33 mouse cellular contexts compared by ENCODE assay signal in genomic region chr10:123707026-123707425, GRCm38 (mm10).
"Had no signal": no experiment of that assay in that cellular context is flagged by ENCODE, and none has a peak within 500 bp of the region (broad histone marks: within the 10 kb centered on the region; RNA-seq: fewer than 3 reads in every experiment).

No protein-coding gene starts in this region.

- H3K27me3 ChIP-seq: limb, embryonic 12.5 days; limb, embryonic 13.5 days; limb, embryonic 15.5 days; liver, embryonic 12.5 days; liver, embryonic 13.5 days; liver, embryonic 15.5 days; lung, embryonic 15.5 days; megakaryocyte, embryonic 14.5 days; midbrain, embryonic 12.5 days; midbrain, embryonic 13.5 days; midbrain, embryonic 15.5 days; neural tube, embryonic 12.5 days; neural tube, embryonic 13.5 days had no signal

- H3K36me3 ChIP-seq: limb, embryonic 10.5 days; limb, embryonic 12.5 days; limb, embryonic 13.5 days; limb, embryonic 15.5 days; liver, embryonic 12.5 days; liver, embryonic 13.5 days; liver, embryonic 15.5 days; lung, embryonic 15.5 days; midbrain, embryonic 10.5 days; midbrain, embryonic 12.5 days; midbrain, embryonic 13.5 days; midbrain, embryonic 15.5 days; neural tube, embryonic 12.5 days; neural tube, embryonic 13.5 days had no signal

- H3K27ac ChIP-seq: limb, embryonic 10.5 days; limb, embryonic 12.5 days; limb, embryonic 13.5 days; limb, embryonic 15.5 days; liver, embryonic 12.5 days; liver, embryonic 13.5 days; liver, embryonic 14.5 days; liver, embryonic 15.5 days; lung, embryonic 15.5 days; macrophage; midbrain, embryonic 10.5 days; midbrain, embryonic 12.5 days; midbrain, embryonic 13.5 days; midbrain, embryonic 15.5 days; neural tube, embryonic 12.5 days; neural tube, embryonic 13.5 days had no signal

- H3K4me3 ChIP-seq: limb, embryonic 10.5 days; limb, embryonic 12.5 days; limb, embryonic 13.5 days; limb, embryonic 15.5 days; liver, embryonic 12.5 days; liver, embryonic 13.5 days; liver, embryonic 15.5 days; lung, embryonic 15.5 days; megakaryocyte, embryonic 14.5 days; midbrain, embryonic 10.5 days; midbrain, embryonic 12.5 days; midbrain, embryonic 13.5 days; midbrain, embryonic 15.5 days; myocyte; neural tube, embryonic 12.5 days; neural tube, embryonic 13.5 days had no signal

- H3K4me2 ChIP-seq: limb, embryonic 12.5 days; limb, embryonic 13.5 days; limb, embryonic 15.5 days; liver, embryonic 11.5 days; liver, embryonic 12.5 days; liver, embryonic 13.5 days; liver, embryonic 15.5 days; lung, embryonic 14.5 days; lung, embryonic 15.5 days; midbrain, embryonic 11.5 days; midbrain, embryonic 12.5 days; midbrain, embryonic 13.5 days; midbrain, embryonic 15.5 days; neural tube, embryonic 12.5 days; neural tube, embryonic 13.5 days had no signal

- H3K4me1 ChIP-seq: limb, embryonic 10.5 days; limb, embryonic 12.5 days; limb, embryonic 15.5 days; liver, embryonic 12.5 days; liver, embryonic 13.5 days; liver, embryonic 15.5 days; lung, embryonic 15.5 days; megakaryocyte, embryonic 14.5 days; midbrain, embryonic 10.5 days; midbrain, embryonic 12.5 days; midbrain, embryonic 13.5 days; midbrain, embryonic 15.5 days; neural tube, embryonic 13.5 days had no signal

- H3K9ac ChIP-seq: limb, embryonic 12.5 days; limb, embryonic 13.5 days; limb, embryonic 15.5 days; liver, embryonic 12.5 days; liver, embryonic 13.5 days; liver, embryonic 14.5 days; liver, embryonic 15.5 days; liver, postnatal 0 days; lung, embryonic 14.5 days; lung, embryonic 15.5 days; midbrain, embryonic 12.5 days; midbrain, embryonic 13.5 days; midbrain, embryonic 15.5 days; neural tube, embryonic 12.5 days; neural tube, embryonic 13.5 days had no signal

- H3K9me3 ChIP-seq: limb, embryonic 10.5 days; limb, embryonic 12.5 days; limb, embryonic 13.5 days; limb, embryonic 15.5 days; liver, embryonic 12.5 days; liver, embryonic 13.5 days; liver, embryonic 15.5 days; lung, embryonic 15.5 days; midbrain, embryonic 10.5 days; midbrain, embryonic 12.5 days; midbrain, embryonic 13.5 days; midbrain, embryonic 15.5 days; neural tube, embryonic 12.5 days; neural tube, embryonic 13.5 days had no signal

- DNase-seq: left cerebral cortex, postnatal 4 days; liver; liver, embryonic 13.5 days; liver, postnatal 0 days; lung, adult 18-20 months; lung, adult 2 months; lung, embryonic 14.5 days; lung, postnatal 10 days; lung, postnatal 14 days; lung, postnatal 36 days; lung, postnatal 4 days; midbrain, embryonic 14.5 days had no signal

- ATAC-seq: liver, embryonic 12.5 days; liver, postnatal 0 days; lung, postnatal 0 days; midbrain, embryonic 13.5 days; midbrain, embryonic 15.5 days; midbrain, embryonic 16.5 days had no signal
